9 mouse cellular contexts compared by ENCODE assay signal in genomic region chr13:98366469-98367275, GRCm38 (mm10). TPM values are rescaled to one million over a fixed set of nuclear protein-coding genes. Genes with fewer than 3 reads are reported as not detected.
DNase-seq lines count a peak whose midpoint lies in the region; ATAC-seq and TF ChIP-seq lines count a peak whose summit lies in the region.
"Had no signal": no experiment of that assay in that cellular context is flagged by ENCODE, and none has a peak within 500 bp of the region (broad histone marks: within the 10 kb centered on the region; RNA-seq: fewer than 3 reads in every experiment).

No protein-coding gene starts in this region.

- peak overlapping the region; percentile 32 for H3K4me3 ChIP-seq in heart, embryonic 12.5 days
- peak overlapping the region; percentile 37 to 56; a peak in 3 of 4 replicates for H3K4me3 ChIP-seq in ES-E14 (ENCODE audit: insufficient read depth in 1 of 2, low read depth in 1 of 2, low read length in 2 of 2, poor library complexity in 1 of 2, severe bottlenecking in 1 of 2)
- peak overlapping the region; percentile 21 for H3K4me3 ChIP-seq in midbrain, embryonic 13.5 days (replicated peaks)

- DNase-seq in heart, postnatal 36 days = no peak
- DNase-seq in ES-E14 (ENCODE audit: low read depth, low spot score) = no peak
- peak; percentile 9 for DNase-seq in forelimb bud, embryonic 11.5 days (ENCODE audit: low read depth, low spot score)
- DNase-seq in Muller cell, postnatal 12 days (ENCODE audit: inconsistent ontology term) = no peak
- no peak for DNase-seq in right cerebral cortex, adult 2 months (ENCODE audit: low spot score in 2 of 2)
- DNase-seq: lung, postnatal 14 days had no signal

- 0 out of 2 replicates have a peak overlapping the region, but pooled peaks have one; percentile 1 for H3K9ac ChIP-seq in heart, embryonic 12.5 days
- peak overlapping the region; percentile 17; the same call in 1 of the 2 replicates for H3K9ac ChIP-seq in ES-E14 (ENCODE audit: insufficient read depth, low read depth, low read length, poor library complexity, severe bottlenecking)
- no peak overlapping the region for H3K9ac ChIP-seq in midbrain, embryonic 13.5 days (replicated peaks)

- in situ Hi-C loops in ES-E14 (cut with MboI; ENCODE audit: low sequenced_read_pairs in 2 of 2, unreplicated experiment in 2 of 2) = loop anchor here (10.0 kb wide), 2 partner anchors 88 to 138 kb away; no protein-coding TSS in a partner anchor

- intact Hi-C loops in heart, postnatal 36 days (cut with DNase I) = no loop called here

- no peak overlapping the region for H3K27ac ChIP-seq in heart, embryonic 12.5 days (ENCODE audit: poor library complexity, severe bottlenecking)
- no peak overlapping the region for H3K27ac ChIP-seq in ES-E14 (ENCODE audit: insufficient read depth, low read depth, low read length, poor library complexity, severe bottlenecking)
- H3K27ac ChIP-seq in midbrain, embryonic 13.5 days = no peak overlapping the region

- H3K4me1 ChIP-seq in heart, embryonic 12.5 days (replicated peaks) = peaks cover 9% of the 10 kb centered on the region
- peaks cover 0 to 4% of the 10 kb centered on the region in 2 experiments; a peak in 1 of 4 replicates for H3K4me1 ChIP-seq in ES-E14 (ENCODE audit: control insufficient read depth in 2 of 2, insufficient read depth in 2 of 2, low read length in 2 of 2, poor library complexity in 1 of 2)
- peaks cover 10% of the 10 kb centered on the region for H3K4me1 ChIP-seq in midbrain, embryonic 13.5 days (replicated peaks)

- ATAC-seq in heart, embryonic 12.5 days (ENCODE audit: insufficient number of reproducible peaks, low FRiP score) = no peak
- ATAC-seq in midbrain, embryonic 13.5 days = 0 out of 2 replicates have a peak, but pooled peaks have one; percentile 43
- ATAC-seq in granulocyte monocyte progenitor cell, adult 5-6 weeks (replicated peaks; ENCODE audit: poor library complexity, severe bottlenecking) = no peak

- peaks cover 83% of the 10 kb centered on the region for H3K27me3 ChIP-seq in heart, embryonic 12.5 days (replicated peaks)
- peaks cover 94% of the 10 kb centered on the region for H3K27me3 ChIP-seq in midbrain, embryonic 13.5 days

- H3K9me3 ChIP-seq in heart, embryonic 12.5 days (replicated peaks) = no peaks in the 10 kb centered on the region
- no peaks in the 10 kb centered on the region for H3K9me3 ChIP-seq in ES-E14 (ENCODE audit: control insufficient read depth, insufficient read depth, low read depth, low read length)
- no peaks in the 10 kb centered on the region for H3K9me3 ChIP-seq in midbrain, embryonic 13.5 days

- H3K36me3 ChIP-seq in heart, embryonic 12.5 days = no peaks in the 10 kb centered on the region
- H3K36me3 ChIP-seq in ES-E14 (ENCODE audit: control insufficient read depth, insufficient read depth, low read length, poor library complexity, severe bottlenecking) = no peaks in the 10 kb centered on the region
- H3K36me3 ChIP-seq in midbrain, embryonic 13.5 days = no peaks in the 10 kb centered on the region

- WGBS in heart, embryonic 12.5 days = 2% methylated on average over 43 of the region's 43 CpGs
- under 1% methylated on average over 43 of the region's 43 CpGs for WGBS in midbrain, embryonic 13.5 days

- peak overlapping the region; percentile 56 for H3K4me2 ChIP-seq in heart, embryonic 12.5 days
- peak overlapping the region; percentile 44 for H3K4me2 ChIP-seq in midbrain, embryonic 13.5 days (replicated peaks)

TF ChIP-seq in ES-E14, 5 proteins besides CTCF, POLR2A, EP300 and RAD21:
- no peak for TF ChIP-seq MAFK (IDR thresholded peaks at IDR 0.05; ENCODE audit: insufficient read depth, low read depth, low read length)
- TF ChIP-seq ZC3H11A (IDR thresholded peaks at IDR 0.05; ENCODE audit: borderline replicate concordance, low read depth, low read length) = no peak
- TF ChIP-seq HCFC1 (IDR thresholded peaks at IDR 0.05; ENCODE audit: borderline replicate concordance, insufficient read depth, low read length) = no peak
- no peak for TF ChIP-seq CHD2 (IDR thresholded peaks at IDR 0.05; ENCODE audit: low read depth, low read length)
- no peak for TF ChIP-seq ZNF384 (IDR thresholded peaks at IDR 0.05; ENCODE audit: low read depth, low read length)

RNA-seq across cellular contexts. Expression of gene Foxd1, which starts 12.6 kb away (rescaled TPM):
- polyA plus RNA-seq in heart, embryonic 12.5 days (2016; fragmentation: Nextera tagmentation; extraction: Ambion mirVana) = 0.03 and 0.06 TPM in 2 replicates
- under 1 TPM; 0.05 to 0.08 TPM for total RNA-seq in heart, postnatal 36 days (2021)
- total RNA-seq in ES-E14 (2012; rRNA removed) = 0.16 and 0.22 TPM in 2 replicates
- 0.80 and 0.86 TPM in 2 replicates for polyA plus RNA-seq in midbrain, embryonic 13.5 days (2015; fragmentation: Nextera tagmentation; extraction: Ambion mirVana)
- not detected in 2 replicates for total RNA-seq in granulocyte monocyte progenitor cell, adult 5-6 weeks (2014; fragmentation: Nextera tagmentation)
- not detected in 2 replicates for total RNA-seq in granulocyte monocyte progenitor cell, adult 5-6 weeks (2017)

RNA-seq across cellular contexts. Expression of gene Btf3, which starts 49.9 kb away (rescaled TPM):
- 474 and 476 TPM in 2 replicates for polyA plus RNA-seq in heart, embryonic 12.5 days (2016; fragmentation: Nextera tagmentation; extraction: Ambion mirVana)
- total RNA-seq in heart, postnatal 36 days (2021) = 100 to 1,000 TPM; 212 to 214 TPM
- total RNA-seq in ES-E14 (2012; rRNA removed) = 742 and 844 TPM in 2 replicates
- 584 and 625 TPM in 2 replicates for polyA plus RNA-seq in midbrain, embryonic 13.5 days (2015; fragmentation: Nextera tagmentation; extraction: Ambion mirVana)
- total RNA-seq in granulocyte monocyte progenitor cell, adult 5-6 weeks (2014; fragmentation: Nextera tagmentation) = 959 and 1,109 TPM in 2 replicates
- 1,746 and 2,150 TPM in 2 replicates for total RNA-seq in granulocyte monocyte progenitor cell, adult 5-6 weeks (2017)
